Mouse (Mus musculus) heart, postnatal 0 days (tissue): Measurements from ENCODE around the gene Atp6v1g1.

ENCODE experiments used
- CTCF ChIP-seq: IDR thresholded peaks from 2 replicates; pipeline ENCODE4 v1.5.1; 2016; ENCODE audit warnings: antibody characterized with exemption, control low read depth, low read depth
- EP300 ChIP-seq: IDR thresholded peaks from 2 replicates; pipeline ENCODE4 v1.6.1; 2016; ENCODE audit warnings: antibody characterized with exemption, low read depth

DNA sequence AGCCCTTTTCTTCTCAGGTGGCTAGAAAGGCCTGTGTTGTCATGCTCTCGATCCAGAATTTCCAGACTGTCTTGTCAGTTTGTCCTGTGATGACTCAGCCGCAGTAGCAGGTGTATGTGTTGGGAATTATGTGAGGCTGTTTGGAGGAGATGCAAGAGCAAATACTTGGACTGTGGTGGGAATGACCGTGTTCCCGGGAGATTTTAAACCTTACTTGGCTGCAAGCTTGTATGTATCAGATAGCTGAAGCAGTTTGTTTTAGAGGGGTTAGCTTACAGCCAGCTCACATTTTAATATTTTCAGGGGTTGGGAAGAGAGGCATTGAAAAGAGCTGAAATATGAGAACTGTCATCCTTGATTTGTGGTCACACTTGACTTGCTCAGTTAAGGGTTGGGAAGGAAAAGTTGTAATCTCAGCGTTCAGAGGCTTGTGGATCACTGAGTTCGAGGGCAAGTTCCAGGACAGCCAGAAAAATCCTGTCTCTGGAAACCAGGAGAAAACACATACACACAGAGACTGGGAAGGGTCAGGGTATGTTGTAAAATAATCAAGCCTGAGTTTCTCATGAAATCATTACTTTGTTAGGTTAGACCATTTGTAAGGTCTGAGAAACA is 2.0 kb downstream of the Atp6v1g1 start:
- no peak for TF ChIP-seq EP300
- no peak for TF ChIP-seq CTCF
